Mouse (Mus musculus) CD8-positive naive resting alpha-beta T cell, adult 57 days (primary cell): ENCODE data around the gene Tas2r130. TPM values are rescaled to one million over a fixed set of nuclear protein-coding genes. Genes with fewer than 3 reads are reported as not detected.

Experiments used
- total RNA-seq: library from RNA; stranded (reverse); gene quantifications from one replicate; pipeline ENCODE4 v1.2.4, GENCODE M21; 2023

Gene Tas2r130
- total RNA-seq: not detected

GRCm38 (mm10) chr6:131630812-131631211, at the start of gene Tas2r130:
TSS of gene Tas2r130 (minus strand) at chr6:131630912.

GRCm38 (mm10) chr6:131678786-131679185, 48.1 kb upstream of the Tas2r130 start, which contains the start of gene Tas2r106:
TSS of gene Tas2r106 (minus strand) at chr6:131678886.

GRCm38 (mm10) chr6:131660049-131660448, 29.3 kb upstream of the Tas2r130 start, which contains the start of gene Tas2r107:
TSS of gene Tas2r107 (minus strand) at chr6:131660149.

Other genes with a start within 250 kb of the Tas2r130 start
- 24.8 TPM for gene Ybx3, start 242.4 kb downstream of the Tas2r130 start, total RNA-seq
- gene 5430401F13Rik, start 144.5 kb downstream of the Tas2r130 start, total RNA-seq: not detected
- gene Gm6619, start 144.5 kb downstream of the Tas2r130 start, total RNA-seq: not detected
- gene Tas2r107, start 29.2 kb upstream of the Tas2r130 start, total RNA-seq: not detected
- gene Tas2r106, start 48.0 kb upstream of the Tas2r130 start, total RNA-seq: not detected
- gene Tas2r104, start 54.8 kb upstream of the Tas2r130 start, total RNA-seq: not detected
- not detected for gene Tas2r105, start 56.6 kb upstream of the Tas2r130 start, total RNA-seq
- gene Tas2r114, start 59.2 kb upstream of the Tas2r130 start, total RNA-seq: not detected